Mouse (Mus musculus): ENCODE results near the gene Lbx2.

The Lbx2 gene

DNA sequence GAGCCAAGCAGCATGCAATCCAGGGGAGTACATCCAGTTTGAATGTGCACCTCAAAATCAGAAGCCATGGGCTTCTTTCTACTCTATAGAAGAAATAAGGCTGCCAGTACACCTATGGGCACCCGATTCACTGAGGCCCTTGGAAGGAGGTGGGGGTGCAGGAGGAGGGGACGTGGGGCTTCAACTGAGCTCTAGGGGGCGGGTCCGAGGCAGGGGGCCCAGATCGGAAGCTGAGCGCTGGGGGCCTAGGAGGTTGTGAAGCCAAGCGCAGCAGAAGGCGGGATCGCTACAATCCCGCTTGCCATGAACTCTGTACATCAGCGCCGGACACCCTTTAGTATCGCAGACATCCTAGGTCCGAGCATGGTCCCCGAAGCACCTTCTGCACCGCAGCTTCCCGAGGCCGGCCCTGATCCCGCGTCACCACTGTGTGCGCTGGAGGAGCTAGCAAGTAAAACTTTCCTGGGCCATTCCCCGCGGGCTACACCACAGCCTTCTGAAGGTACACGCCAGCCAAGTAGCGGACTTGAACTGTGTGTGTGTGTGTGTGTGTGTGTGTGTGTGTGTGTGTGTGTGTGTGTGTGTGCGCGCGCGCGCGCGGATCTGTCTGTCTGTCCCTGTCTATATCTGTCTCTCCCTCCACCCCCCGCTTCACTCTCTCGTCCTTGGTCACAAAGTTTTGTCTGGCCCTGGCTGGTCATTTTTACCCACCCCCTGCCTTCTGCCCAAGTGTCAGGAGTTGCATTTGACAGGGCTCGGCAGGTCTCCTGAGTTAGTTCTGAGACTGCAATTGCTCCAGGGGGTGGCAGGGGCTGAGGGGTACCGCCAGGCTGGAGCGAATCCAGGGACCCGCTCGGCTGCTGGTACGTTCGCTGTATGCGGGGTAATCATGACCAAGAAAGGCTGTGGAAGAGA is at the start of gene Lbx2:
Gene Lbx2 (plus strand): TSS at position 247 of the 915 bp plus-strand sequence.
- DNase-seq, result no peak

DNA sequence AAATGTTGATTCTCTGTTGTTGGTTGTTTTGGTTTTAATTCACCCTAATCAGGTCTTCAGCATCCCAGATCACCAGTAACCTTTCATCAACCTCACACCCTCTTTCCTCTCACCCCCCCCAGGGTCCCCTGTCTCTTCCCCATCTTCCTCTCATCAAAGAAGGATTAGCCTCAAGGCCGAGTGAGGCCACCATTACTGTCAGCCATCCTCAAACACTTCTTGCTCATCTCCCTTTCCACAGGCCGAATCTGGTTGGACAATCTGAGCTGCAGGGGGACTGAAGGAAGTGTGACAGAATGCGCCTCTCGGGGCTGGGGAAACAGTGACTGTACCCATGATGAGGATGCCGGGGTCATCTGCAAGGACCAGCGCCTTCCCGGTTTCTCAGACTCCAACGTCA is 49.0 kb upstream of the Lbx2 start:
- DNase-seq, result no peak

DNA sequence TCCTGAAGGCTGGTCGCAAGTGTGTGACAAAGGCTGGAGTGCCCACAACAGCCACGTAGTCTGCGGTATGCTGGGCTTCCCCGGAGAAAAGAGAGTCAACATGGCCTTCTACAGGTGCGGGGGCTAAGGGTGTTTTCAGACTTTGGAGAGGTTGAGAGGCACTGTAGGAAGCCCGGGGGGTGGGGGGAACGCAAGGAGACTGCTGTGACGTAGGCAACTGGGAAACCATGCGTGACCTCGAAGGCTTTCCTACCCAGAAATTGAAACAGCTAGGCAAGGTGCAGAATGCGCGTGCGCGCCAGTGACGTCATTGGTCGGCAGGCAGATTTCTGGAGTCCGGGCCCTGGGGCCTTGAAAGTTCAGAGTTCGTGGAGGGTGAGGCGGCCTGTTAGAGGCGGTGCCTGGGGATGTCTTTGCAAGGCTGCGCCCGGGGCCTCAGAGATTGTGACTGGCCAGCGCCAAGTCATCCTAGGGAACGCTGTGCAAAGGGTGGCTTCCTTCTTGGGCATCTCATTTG is 47.6 kb upstream of the Lbx2 start:
- DNase-seq, result peak; percentile 87

DNA sequence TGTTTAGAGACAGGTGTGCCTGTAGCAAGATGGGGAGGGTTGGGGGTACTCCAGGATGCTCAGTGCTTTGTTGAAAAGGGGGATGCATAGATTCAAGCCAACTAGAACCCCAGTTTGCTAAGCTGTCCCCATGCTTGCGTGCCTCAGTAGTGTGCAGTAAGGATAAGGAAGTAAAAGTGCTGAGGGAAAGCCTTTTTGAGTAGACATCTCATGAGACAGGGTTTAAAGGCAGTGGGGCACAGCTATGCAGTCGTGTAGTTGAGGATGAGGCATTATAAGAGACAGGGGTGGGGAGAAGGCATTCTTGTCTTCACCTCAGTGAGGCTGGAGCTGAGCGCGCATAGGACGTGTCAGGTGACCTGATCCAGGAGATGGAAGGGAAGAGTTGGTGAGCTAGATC is 45.6 kb upstream of the Lbx2 start:
- no peak for DNase-seq

DNA sequence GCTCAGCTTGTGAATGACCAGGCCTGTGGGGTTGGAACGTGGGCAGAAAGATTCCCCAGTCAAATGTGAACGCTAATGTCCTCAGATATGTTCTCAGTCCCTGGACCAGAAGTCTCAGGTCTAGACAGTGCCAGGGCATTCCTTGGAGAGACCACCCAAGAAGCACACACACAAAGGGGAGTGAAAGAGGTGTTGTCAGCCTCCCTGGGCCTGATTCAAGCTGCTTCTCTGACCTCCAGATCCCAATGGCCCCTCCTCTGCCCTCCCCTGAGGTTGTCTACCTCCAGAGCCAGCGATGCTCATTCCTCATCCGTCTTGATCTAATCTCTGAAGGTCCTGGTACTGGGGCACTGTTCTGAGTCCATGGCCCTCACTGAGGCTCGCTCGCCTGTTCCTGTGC is 42.6 kb upstream of the Lbx2 start:
- no peak for DNase-seq

DNA sequence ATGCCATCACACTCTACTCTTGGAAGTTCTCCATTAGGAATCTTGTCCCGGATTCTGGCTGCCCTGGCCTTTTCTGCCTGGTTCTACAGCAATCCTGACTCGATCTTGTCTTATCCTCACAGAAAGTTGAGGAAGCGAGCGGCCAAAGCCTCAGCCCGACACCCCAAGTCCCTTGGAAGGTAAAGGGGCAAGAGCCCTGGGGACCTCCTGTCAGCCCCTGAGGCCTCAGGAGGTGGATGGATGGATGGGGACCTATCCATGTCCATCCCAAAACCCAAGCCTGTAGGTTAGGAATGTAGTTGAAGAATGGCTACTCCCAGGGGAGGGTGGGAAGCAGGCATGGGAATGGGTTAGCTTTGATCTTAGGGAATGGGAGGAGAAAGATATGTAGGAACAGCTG is 42.2 kb upstream of the Lbx2 start:
- DNase-seq, result no peak

DNA sequence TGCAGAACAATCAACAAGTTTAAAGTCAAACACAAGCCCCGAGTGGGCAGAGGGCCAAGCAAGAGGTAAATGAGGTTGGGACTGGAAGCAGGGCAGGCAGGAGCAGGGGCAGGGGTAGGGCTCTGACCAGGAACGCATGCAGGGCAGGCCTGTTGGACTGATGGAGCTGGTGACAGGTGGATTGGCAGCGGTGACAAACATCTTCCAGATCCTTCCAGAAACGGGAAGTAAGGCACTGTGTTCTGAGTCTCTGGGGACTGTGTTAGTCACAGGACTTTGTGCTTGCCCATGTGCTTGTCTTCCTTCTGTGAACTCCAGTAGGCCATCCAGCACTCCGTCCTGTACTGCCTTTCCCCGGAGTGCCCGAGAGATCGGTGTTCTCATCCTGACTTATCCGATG is 41.4 kb upstream of the Lbx2 start:
- no peak for DNase-seq

DNA sequence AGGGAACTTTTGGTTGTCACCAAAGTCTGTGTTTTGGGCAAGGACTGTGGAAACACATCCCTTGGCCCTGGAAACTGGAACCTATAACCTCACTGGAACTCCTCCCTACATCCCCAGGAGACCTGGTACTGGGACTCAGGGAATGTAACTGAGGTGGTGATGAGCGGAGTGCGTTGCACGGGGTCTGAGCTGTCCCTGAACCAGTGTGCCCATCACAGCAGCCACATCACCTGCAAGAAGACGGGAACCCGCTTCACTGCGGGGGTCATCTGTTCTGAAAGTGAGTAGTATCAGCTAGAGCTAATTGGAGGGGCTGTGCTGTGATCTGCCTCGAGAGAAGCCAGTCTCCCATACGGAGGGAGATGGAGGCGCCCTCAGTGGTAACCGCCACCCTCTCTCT is 36.8 kb upstream of the Lbx2 start:
- no peak for DNase-seq

DNA sequence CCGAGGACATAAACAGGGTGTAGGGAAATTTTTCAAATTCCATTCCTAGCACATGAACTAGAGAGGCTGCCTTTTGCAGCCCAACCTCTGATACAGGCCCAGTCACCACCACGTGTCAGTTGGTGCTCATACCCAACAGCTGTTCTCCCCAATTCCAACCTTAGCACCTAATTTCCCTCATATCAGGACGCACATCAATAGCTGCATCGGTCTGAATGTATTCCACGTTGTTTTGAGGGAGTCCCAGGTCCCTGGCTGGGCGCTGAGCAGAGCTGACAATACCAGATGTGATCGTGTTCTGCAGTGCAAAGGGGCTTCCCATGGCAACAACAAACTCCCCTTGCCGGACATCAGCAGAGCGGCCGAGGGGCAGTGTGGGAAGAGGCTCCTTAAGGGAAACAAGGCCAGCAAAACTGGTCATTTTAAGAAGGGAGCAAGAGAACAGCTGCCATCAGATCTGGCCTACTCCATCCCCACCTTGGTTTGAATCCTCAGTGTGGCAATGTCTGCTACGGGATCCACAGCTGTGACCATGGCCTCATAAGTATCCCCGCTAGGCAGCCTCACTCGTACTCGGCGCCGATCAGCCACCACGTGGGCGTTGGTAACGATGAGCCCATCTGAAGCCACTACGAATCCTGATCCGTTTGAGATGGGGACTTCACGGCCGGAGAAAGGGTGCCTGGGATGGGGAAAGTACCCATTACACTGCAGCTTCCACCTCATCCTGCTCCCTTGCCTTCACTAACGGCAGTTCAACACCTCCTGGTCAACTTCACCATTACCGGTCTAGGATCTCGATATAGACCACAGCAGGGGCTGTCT is 32.8 kb upstream of the Lbx2 start:
- DNase-seq, result peak; percentile 46

DNA sequence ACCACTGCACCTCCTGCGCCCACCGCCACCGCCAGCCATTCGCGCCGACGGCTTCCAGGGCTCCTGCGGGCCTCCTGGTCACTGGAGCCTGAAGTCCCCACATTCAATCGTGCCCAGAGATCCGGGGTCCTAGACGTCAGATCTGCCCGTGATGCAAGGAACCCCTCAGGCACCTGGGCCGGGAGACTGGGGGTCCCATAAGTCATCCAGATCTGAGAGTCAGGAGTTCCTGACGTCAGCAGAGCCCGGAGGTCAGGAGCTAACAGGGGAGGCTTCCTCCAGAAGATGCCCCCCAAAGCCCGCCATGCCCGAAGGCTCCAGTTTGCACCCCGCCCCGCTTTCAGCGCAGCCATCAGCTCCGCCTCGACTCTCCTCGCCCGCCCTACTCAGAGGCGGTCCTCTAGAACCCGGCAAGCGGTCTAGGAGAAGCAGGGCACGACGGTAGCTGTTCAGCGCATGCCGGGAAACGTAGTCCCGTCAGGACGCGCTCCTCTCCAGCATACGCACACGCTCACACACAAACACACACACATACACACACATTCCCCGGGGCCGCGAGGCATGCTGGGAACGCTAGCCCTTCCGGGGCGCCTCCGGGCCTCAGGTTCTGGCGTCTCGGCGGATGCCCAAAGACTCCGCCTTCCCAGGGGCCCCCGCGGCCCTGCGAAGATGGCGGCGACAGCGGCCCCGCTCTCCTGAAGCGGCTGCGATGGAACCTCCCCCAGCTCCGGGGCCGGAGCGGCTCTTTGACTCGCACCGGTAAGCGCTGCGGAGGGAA is 31.9 kb upstream of the Lbx2 start, which contains the start of gene Aup1:
Gene Aup1 (plus strand): TSS at position 448 of the 778 bp plus-strand sequence.
- DNase-seq, result peak; percentile 99

DNA sequence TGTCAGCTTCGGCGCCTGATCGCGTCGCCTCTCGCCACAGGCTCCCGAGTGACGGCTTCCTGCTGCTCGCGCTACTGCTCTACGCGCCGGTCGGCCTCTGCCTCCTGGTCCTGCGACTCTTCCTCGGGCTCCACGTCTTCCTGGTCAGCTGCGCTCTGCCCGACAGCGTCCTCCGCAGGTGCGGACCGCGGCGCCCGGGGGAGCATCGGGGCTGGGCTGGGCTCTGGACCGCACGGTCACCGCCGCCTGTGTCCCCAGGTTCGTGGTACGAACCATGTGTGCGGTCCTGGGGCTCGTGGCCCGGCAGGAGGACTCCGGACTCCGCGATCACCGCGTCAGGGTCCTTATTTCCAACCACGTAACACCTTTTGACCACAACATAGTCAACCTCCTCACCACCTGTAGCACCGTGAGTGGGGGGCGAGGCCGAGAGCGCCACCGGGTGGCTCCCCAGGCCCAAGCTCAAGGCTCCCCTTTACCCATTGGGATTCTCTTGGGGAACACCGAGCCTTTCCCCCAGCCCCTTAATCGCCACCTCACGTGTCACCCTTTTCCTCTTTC is 31.2 kb upstream of the Lbx2 start, which contains the start of gene Htra2:
Gene Htra2 (minus strand): TSS at position 403 of the 561 bp plus-strand sequence.
- DNase-seq, result no peak

DNA sequence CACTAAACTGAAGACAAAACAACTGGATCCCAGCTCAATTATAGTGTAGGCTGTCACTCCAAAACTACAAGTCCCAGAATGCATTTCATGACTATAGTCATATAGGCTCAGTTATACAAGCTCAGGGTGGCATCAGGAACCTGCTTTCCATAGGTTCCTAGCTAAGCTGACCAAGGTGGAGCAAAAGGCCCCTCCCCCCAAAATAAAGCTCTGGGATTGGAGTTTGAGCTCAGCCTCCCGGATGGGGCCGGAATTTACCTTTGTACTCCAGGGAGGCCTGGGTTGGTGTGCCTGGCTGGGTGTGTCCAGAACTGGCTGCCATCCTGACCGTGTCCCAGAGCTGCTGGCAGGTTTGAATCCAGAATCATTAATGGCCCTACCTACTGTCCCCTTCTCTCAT is 28.4 kb upstream of the Lbx2 start, which contains the start of gene Dqx1:
Gene Dqx1 (plus strand): TSS at position 55 of the 400 bp plus-strand sequence.
- DNase-seq, result peak; percentile 34

DNA sequence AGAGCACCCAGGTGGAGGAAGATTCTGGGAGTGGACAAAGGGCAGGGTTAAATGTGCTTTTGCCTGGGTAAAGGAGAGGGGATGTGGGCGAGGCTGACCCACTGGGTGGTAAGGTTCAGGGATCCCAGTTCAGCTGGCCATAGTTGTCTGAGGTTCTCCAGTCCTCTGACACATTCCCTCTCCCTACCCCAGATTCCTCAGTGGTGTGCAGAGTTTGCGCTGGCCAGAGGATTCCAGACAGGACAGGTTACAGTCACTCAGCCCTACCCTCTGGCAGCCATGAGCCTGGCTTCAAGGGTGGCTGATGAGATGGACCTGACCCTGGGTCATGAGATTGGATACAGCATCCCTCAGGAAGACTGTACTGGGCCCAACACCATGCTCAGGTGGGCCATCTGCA is 27.4 kb upstream of the Lbx2 start:
- no peak for DNase-seq

DNA sequence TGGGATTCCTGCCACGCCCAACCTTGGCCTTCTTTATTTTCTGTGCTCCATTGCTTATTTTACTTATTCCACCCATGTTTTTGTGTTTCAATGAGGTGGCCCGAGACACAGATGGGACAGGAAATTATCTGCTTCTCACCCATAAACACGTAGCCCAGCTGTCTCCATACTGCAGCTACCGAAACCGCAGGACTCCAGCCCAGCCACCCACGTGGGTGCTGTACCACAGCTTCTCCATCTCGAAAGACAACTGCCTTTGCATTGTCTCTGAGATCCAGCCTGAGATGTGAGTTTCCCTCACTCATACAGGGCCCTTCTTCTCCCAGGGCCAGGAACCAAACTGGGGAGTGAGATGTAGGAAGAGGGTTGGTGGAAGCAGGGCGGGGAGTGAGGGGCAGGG is 20.2 kb upstream of the Lbx2 start:
- DNase-seq, result no peak

DNA sequence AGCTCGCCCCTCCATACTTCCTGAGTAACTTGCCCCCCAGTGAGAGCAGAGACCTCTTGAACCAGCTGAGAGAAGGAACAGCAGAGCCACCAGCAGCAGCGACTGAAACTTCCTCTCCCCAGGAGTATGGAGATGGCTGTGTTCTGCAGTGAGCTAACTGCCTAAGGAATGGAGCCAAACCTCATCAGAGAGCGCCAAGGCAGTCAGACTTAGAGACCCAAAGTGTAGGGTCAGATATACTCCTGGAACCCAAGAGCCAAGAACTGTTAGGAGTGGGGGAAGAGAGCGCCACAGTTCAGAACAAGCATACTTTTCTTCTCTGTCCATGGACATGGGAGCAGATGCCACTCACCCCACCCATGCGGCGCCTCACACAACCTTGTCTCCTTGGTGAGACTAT is 19.7 kb upstream of the Lbx2 start:
- DNase-seq, result no peak

DNA sequence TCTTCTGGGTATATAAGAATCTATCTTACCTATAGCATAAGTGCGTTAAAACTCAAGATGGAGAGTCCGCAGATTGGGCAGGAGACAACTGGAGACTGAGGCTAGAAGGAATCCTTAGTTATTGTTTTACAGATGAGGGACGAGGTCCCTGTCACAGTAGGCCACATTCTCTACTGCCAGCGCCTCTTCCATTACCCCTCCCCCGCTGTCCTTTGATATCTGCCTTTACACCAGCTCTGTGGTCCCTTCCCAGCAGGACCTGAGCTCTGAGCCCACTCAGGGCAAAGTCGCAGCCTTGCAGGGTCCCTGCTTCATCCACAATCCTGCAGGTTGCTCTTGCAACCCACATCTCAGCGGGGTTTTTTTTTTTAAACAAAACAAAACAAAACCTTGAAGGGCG is 17.9 kb upstream of the Lbx2 start:
- DNase-seq, result no peak

DNA sequence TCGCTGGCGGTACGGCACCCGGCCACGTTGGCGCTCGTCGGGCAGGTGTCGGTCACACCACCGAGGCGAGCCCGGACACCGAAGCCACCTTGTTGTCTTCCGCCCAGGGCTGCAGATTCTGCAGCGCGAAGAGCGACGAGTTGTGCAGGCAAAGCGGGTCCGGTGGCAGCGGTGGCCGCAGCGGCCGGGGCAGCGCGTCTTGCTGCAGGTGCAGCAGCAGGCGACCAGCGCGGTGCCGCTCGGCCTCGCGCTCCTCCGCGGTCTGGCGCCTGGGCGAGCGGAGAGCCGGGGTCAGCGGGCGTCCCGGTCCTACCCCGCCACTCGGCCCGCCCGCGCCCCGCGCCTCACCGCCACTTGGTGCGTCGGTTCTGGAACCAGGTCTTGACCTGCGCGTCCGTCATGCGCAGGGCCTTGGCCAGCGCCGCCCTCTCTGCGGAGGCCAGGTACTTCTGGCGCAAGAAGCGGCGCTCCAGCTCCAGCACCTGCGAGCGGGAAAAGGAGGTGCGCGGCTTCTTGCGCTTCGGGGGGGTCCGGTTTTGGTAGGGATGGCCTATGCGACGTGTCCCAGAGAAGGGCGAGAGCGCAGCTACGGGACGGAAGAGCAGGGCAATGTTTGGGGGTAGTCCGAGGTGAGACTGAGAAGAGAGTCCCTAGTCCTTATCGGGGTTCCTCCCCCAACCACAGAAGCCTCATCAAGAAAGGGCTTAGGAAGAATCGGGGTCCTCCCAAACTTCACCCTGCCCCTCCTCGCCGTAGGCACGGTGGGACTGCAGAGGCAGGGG is 17.3 kb upstream of the Lbx2 start:
- DNase-seq, result no peak

DNA sequence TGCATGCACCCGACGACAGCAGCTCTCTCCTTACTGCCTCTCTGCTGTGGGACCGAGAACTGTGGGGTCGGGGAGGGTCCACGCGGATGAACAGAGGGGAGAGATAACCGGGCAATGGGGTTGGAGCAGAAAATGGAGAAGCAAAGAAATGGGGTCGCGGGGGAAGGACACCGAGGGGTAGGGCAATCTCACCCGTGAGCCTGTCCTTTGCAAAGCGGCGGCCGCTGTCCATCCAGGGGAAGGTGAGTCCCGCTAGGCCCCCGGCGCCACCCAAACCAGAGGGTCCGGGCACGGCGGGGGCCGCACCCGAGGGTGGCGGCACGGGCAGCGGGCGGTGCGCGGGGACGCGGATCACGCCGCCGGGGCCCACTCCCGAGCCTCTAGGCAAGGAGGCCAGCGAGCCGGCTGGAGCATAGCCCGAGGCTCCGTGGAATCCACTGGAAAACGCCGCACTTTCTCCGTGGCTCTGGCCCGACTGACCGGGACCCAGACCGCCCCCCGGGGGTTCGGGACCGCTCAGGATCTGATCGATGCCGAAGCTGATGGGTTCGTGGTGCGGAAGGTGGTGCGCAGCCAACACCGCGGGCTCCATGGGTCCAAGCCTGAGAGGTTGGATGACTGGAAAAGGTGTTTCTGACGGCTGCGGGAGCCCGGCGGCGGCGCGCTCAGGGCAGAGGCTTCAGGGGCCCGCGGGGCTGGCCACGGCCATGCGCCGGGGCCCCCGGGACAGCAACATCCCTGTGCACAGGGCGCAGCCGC is 16.5 kb upstream of the Lbx2 start:
- DNase-seq, result no peak

DNA sequence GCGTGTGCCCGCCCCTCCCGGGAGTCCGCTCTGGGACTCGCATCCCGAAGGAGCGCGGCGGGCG is 16.1 kb upstream of the Lbx2 start, which contains the start of gene Tlx2:
Gene Tlx2 (minus strand): TSS at position 47 of the 64 bp plus-strand sequence.
- no peak for DNase-seq

DNA sequence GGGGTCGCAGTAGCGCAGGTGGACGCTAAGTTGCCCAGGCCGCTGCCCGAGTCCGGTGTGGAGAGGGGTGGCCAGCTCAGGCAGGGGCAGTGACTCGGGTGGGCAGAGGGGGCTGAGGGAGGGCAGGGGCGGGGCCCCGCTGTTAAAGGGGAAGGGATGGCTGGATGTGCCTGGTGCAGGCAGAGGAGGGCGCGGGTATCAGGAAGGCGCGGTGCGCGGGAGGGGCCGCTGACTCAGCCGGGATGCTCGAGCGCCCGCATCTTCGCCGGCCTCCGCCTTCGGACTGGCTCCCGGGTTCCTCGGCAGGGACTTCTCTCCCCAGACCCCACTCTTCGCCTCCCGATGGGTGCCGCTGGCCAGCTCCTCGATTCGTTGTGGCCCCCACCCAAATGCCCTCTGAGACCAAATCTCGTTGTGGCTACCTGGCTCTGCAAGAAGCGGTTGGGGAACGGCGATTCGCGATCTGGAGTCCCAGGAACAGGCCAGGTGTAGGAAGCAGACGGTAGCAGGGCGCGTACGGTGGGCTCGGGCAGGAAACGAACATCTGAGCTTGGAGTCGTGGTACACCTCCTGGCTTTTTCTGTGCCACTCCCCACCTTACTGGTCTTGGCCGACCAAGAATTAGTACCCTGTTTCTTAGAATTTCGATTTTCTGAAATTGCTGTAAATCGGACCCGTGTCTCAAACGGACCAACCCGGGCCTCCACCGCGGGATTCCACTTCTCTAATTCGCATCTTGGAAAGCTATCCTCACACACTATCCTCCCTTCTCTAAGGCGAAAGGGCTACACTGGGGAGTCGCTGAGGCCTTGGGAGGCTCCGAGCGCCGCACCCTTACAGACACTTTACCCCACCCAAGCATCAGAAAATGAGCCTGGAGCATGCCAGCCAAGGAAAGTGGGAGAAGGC is 15.6 kb upstream of the Lbx2 start:
- no peak for DNase-seq
